ENCODE assay signal across 21 mouse cellular contexts in the genomic region with DNA sequence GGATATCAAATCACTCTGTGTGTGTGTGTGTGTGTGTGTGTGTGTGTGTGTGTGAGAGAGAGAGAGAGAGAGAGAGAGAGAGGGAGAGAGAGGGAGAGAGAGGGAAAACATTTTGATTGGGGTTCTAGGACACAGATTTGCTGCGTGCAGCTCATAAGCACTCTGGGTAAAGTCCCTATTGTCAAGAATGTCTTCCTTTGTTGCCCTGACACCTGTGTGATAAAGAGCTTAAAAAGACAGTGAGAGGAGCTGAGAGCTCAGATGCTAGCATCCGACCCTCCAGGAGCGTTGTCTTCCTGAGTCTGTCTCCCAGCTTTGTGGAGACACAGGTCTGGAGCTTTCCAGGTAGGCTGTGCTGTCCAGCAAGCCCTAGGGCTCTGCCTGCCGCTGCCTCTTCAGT.
A peak's percentile ranks its signal among the peaks of the same experiment; 100 is the strongest.
DNase-seq lines count a peak whose midpoint lies in the region; ATAC-seq lines count a peak whose summit lies in the region.
"Had no signal": no experiment of that assay in that cellular context is flagged by ENCODE, and none has a peak within 500 bp of the region (broad histone marks: within the 10 kb centered on the region; RNA-seq: fewer than 3 reads in every experiment).

No protein-coding gene starts in this region.

- H3K27me3 ChIP-seq in heart, embryonic 12.5 days (replicated peaks) = no peaks in the 10 kb centered on the region
- H3K27me3 ChIP-seq in midbrain, embryonic 11.5 days (ENCODE audit: control insufficient read depth, insufficient read depth, low read length) = no peaks in the 10 kb centered on the region
- peaks cover 9% of the 10 kb centered on the region; the same call in 1 of the 2 replicates for H3K27me3 ChIP-seq in midbrain, embryonic 10.5 days (ENCODE audit: low read depth, poor library complexity, severe bottlenecking)
- no peaks in the 10 kb centered on the region for H3K27me3 ChIP-seq in limb, embryonic 10.5 days (ENCODE audit: low read depth, poor library complexity, severe bottlenecking)
- H3K27me3 ChIP-seq: CH12.LX, Patski had no signal

- WGBS in heart, embryonic 12.5 days = 62% methylated on average over 4 of the region's 4 CpGs
- 64% methylated on average over 4 of the region's 4 CpGs for WGBS in midbrain, embryonic 11.5 days
- WGBS in midbrain, embryonic 10.5 days = 69% methylated on average over 4 of the region's 4 CpGs
- WGBS in limb, embryonic 10.5 days = 84% methylated on average over 4 of the region's 4 CpGs

- peak; percentile 57 for DNase-seq in heart, adult 11 months
- DNase-seq in midbrain, embryonic 11.5 days (ENCODE audit: low spot score, missing footprints) = peak; percentile 60
- DNase-seq in midbrain, embryonic 10.5 days (ENCODE audit: low spot score) = no peak
- DNase-seq in limb, embryonic 10.5 days (ENCODE audit: low spot score) = no peak
- DNase-seq: adrenal gland, adult 2 months; adrenal gland, adult 8-10 months; adrenal gland, postnatal 10 days; adrenal gland, postnatal 14 days; adrenal gland, postnatal 25 days; adrenal gland, postnatal 36 days; B cell, adult 2 months; cerebellum, adult 11 months; cerebellum, adult 11-12 months; cerebellum, adult 18-20 months had no signal

- no peaks in the 10 kb centered on the region for H3K36me3 ChIP-seq in heart, embryonic 12.5 days
- H3K36me3 ChIP-seq in midbrain, embryonic 11.5 days (ENCODE audit: control insufficient read depth, insufficient read depth, low read length) = no peaks in the 10 kb centered on the region
- no peaks in the 10 kb centered on the region for H3K36me3 ChIP-seq in midbrain, embryonic 10.5 days
- no peaks in the 10 kb centered on the region for H3K36me3 ChIP-seq in limb, embryonic 10.5 days
- H3K36me3 ChIP-seq: G1E had no signal

- H3K4me2 ChIP-seq in heart, embryonic 12.5 days = no peak overlapping the region
- no peak overlapping the region for H3K4me2 ChIP-seq in midbrain, embryonic 11.5 days

- no peak overlapping the region for H3K4me3 ChIP-seq in heart, embryonic 12.5 days
- H3K4me3 ChIP-seq in midbrain, embryonic 11.5 days (ENCODE audit: low read depth, low read length) = no peak overlapping the region
- H3K4me3 ChIP-seq in midbrain, embryonic 10.5 days = no peak overlapping the region
- H3K4me3 ChIP-seq in limb, embryonic 10.5 days = no peak overlapping the region

- no peak for ATAC-seq in heart, embryonic 12.5 days (ENCODE audit: insufficient number of reproducible peaks, low FRiP score)
- no peak for ATAC-seq in midbrain, embryonic 11.5 days (ENCODE audit: low FRiP score)
- no peak for ATAC-seq in erythroid progenitor cell, adult 5-6 weeks (replicated peaks; ENCODE audit: low FRiP score, poor library complexity, severe bottlenecking)
- ATAC-seq: activated CD4-positive, CD25-positive, alpha-beta regulatory T cell, adult 4 months; CD4-positive, CD25-positive, alpha-beta regulatory T cell, adult 4 months; Patski had no signal

- H3K4me1 ChIP-seq in heart, embryonic 12.5 days (replicated peaks) = peaks cover 18% of the 10 kb centered on the region
- no peaks in the 10 kb centered on the region for H3K4me1 ChIP-seq in midbrain, embryonic 11.5 days (ENCODE audit: control insufficient read depth, insufficient read depth, low read length)
- peaks cover 8% of the 10 kb centered on the region for H3K4me1 ChIP-seq in midbrain, embryonic 10.5 days
- peaks cover 38% of the 10 kb centered on the region for H3K4me1 ChIP-seq in limb, embryonic 10.5 days

- no peak overlapping the region for H3K9ac ChIP-seq in heart, embryonic 12.5 days
- H3K9ac ChIP-seq in midbrain, embryonic 11.5 days (ENCODE audit: low read length) = no peak overlapping the region

- no peak overlapping the region for H3K27ac ChIP-seq in heart, embryonic 12.5 days (ENCODE audit: poor library complexity, severe bottlenecking)
- H3K27ac ChIP-seq in midbrain, embryonic 11.5 days (ENCODE audit: low read depth, low read length) = no peak overlapping the region
- no peak overlapping the region for H3K27ac ChIP-seq in midbrain, embryonic 10.5 days (replicated peaks)
- peak overlapping the region; percentile 50; the same call in 1 of the 2 replicates for H3K27ac ChIP-seq in limb, embryonic 10.5 days

- no peaks in the 10 kb centered on the region for H3K9me3 ChIP-seq in heart, embryonic 12.5 days (replicated peaks)
- no peaks in the 10 kb centered on the region for H3K9me3 ChIP-seq in midbrain, embryonic 11.5 days (ENCODE audit: control insufficient read depth, low read length)
- H3K9me3 ChIP-seq in midbrain, embryonic 10.5 days (replicated peaks) = no peaks in the 10 kb centered on the region
- no peaks in the 10 kb centered on the region for H3K9me3 ChIP-seq in limb, embryonic 10.5 days (replicated peaks)
- H3K9me3 ChIP-seq: G1E had no signal

Comparison
In these comparisons a context has a peak if more than half of its experiments do, and no peak if none do; other contexts are left out.
1. DNase-seq: peak in heart, adult 11 months (single experiment) and midbrain, embryonic 11.5 days (single experiment); none in midbrain, embryonic 10.5 days (single experiment) and limb, embryonic 10.5 days (single experiment).